Mouse (Mus musculus) heart, embryonic 12.5 days (tissue): ENCODE measurements around the gene Ccnl1. TPM values are rescaled to one million over a fixed set of nuclear protein-coding genes. Genes with fewer than 3 reads are reported as not detected.

ENCODE experiments used
- ATAC-seq: fragments of 200-750 bp; cut with Nextera tagmentation; 2 replicates; pipeline ENCODE4 v1.8.0; 2017; ENCODE audit warnings: moderate TSS enrichment, moderate library complexity; ENCODE audit not compliant: insufficient number of reproducible peaks, low FRiP score
- H3K27ac ChIP-seq: fragments of 300-500 bp; sonication (generic); 2 replicates; pipeline ENCODE4 v1.5.1; 2016; ENCODE audit warnings: mild to moderate bottlenecking, moderate library complexity; ENCODE audit not compliant: poor library complexity, severe bottlenecking
- H3K27me3 ChIP-seq: fragments of 300-500 bp; sonication (generic); replicated peaks from 2 replicates; pipeline ENCODE4 v1.6.1; 2016; ENCODE audit warnings: mild to moderate bottlenecking, moderate library complexity
- H3K36me3 ChIP-seq: fragments of 300-500 bp; sonication (generic); 2 replicates; pipeline ENCODE4 v1.6.1; 2016; ENCODE audit warnings: mild to moderate bottlenecking, moderate library complexity
- H3K4me1 ChIP-seq: fragments of 300-500 bp; sonication (generic); replicated peaks from 2 replicates; pipeline ENCODE4 v1.6.1; 2016; ENCODE audit warnings: mild to moderate bottlenecking
- H3K4me2 ChIP-seq: fragments of 300-500 bp; sonication (generic); 2 replicates; pipeline ENCODE4 v1.6.1; 2016; ENCODE audit warnings: mild to moderate bottlenecking, moderate library complexity
- H3K4me3 ChIP-seq: fragments of 300-500 bp; sonication (generic); 2 replicates; pipeline ENCODE4 v1.5.1; 2016; ENCODE audit warnings: mild to moderate bottlenecking
- H3K9ac ChIP-seq: fragments of 300-500 bp; sonication (generic); 2 replicates; pipeline ENCODE4 v1.6.1; 2016; ENCODE audit warnings: mild to moderate bottlenecking, moderate library complexity
- H3K9me3 ChIP-seq: fragments of 300-500 bp; sonication (generic); replicated peaks from 2 replicates; pipeline ENCODE4 v1.6.1; 2016; ENCODE audit warnings: mild to moderate bottlenecking, moderate library complexity
- WGBS: fragments of 180-500 bp; shearing (Covaris S2); methylation state at CpG from one replicate; pipeline ENCODE4 v1.1.7; 2016; 5-methylcytosine and 5-hydroxymethylcytosine counted together
- polyA plus RNA-seq: library from polyadenylated mRNA; unstranded; fragments of >200 nt; fragmentation: Nextera tagmentation; extraction: Ambion mirVana; gene quantifications from 2 replicates; pipeline ENCODE4 v1.2.1, GENCODE M21; 2016

Ccnl1 gene
- polyA plus RNA-seq, 1 experiment from 2014 or later, result 89.8 TPM

DNA sequence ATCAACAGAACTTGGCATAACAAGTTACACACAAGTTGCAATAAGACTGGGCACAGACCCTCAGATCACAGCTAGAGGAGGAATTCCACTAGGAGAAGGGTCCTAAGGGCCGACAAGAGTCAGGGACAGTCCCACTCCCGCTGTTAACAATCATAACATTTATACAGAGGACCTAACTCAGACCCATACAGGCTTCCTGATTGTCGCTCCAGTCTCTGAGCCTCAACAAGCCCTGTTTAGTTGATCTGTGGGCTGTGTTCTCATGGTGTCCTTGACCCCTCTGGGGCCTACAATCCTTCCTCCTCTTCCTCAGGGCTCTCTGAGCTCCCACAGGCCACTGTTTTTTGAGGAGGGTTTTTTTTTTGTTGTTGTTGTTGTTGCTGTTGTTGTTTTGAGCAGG, 18.2 kb upstream of the Ccnl1 start:
- ATAC-seq, result no peak
- Histone ChIP-seq H3K27me3 (no peaks in the 10 kb centered on the region), H3K9me3 (no peaks in the 10 kb centered on the region), H3K4me3 (no peak overlapping the region), H3K36me3 (no peaks in the 10 kb centered on the region), H3K4me2 (no peak overlapping the region), H3K4me1 (peaks cover 6% of the 10 kb centered on the region; the same call in 1 of the 2 replicates), H3K9ac (no peak overlapping the region), H3K27ac (peak overlapping the region; percentile 100)
- WGBS, result 37% methylated on average over 3 of the region's 3 CpGs

DNA sequence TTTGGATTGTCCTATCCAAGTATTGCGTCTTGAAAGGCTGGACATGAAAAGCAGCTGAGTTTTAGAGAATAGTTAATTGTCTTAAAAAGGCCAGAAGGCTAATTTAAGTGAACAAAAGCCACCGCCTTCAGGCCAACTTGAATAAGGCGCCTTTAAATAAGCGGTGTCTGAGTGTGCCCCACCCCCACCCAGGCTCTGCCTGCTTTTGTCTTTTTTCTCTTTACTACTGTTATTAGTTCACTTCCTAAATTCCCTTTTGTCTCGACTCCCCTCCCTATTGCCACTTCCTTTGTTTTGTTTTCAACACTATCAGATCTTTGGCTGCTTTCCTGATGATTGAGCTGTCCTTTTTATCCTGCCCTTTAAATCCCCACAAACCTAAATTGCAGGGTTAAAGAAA, 17.3 kb upstream of the Ccnl1 start:
- WGBS, result 6% methylated on average over 5 of the region's 5 CpGs
- H3K36me3 ChIP-seq, result no peaks in the 10 kb centered on the region
- H3K4me2 ChIP-seq, result peak overlapping the region; percentile 67
- H3K9me3 ChIP-seq, result no peaks in the 10 kb centered on the region
- ATAC-seq, result no peak
- no peaks in the 10 kb centered on the region for H3K27me3 ChIP-seq
- peak overlapping the region; percentile 100 for H3K27ac ChIP-seq
- peak overlapping the region; percentile 62 for H3K4me3 ChIP-seq
- H3K9ac ChIP-seq, result peak overlapping the region; percentile 61; the same call in 1 of the 2 replicates
- H3K4me1 ChIP-seq, result peaks cover 6% of the 10 kb centered on the region; the same call in 1 of the 2 replicates

- whole genome bisulfite sequencing, result under 1% methylated on average over 43 of the region's 43 CpGs
- Histone ChIP-seq H3K9ac (peak overlapping the region; percentile 83), H3K27me3 (no peaks in the 10 kb centered on the region), H3K27ac (peak overlapping the region; percentile 100), H3K4me1 (peaks cover 6% of the 10 kb centered on the region; the same call in 1 of the 2 replicates), H3K4me3 (peak overlapping the region; percentile 62), H3K36me3 (no peaks in the 10 kb centered on the region), H3K9me3 (no peaks in the 10 kb centered on the region), H3K4me2 (peak overlapping the region; percentile 67)
- peak; percentile 97 for ATAC-seq
Measured at GRCm38 (mm10) chr3:65974232-65975058, 16.4 kb upstream of the Ccnl1 start.

DNA sequence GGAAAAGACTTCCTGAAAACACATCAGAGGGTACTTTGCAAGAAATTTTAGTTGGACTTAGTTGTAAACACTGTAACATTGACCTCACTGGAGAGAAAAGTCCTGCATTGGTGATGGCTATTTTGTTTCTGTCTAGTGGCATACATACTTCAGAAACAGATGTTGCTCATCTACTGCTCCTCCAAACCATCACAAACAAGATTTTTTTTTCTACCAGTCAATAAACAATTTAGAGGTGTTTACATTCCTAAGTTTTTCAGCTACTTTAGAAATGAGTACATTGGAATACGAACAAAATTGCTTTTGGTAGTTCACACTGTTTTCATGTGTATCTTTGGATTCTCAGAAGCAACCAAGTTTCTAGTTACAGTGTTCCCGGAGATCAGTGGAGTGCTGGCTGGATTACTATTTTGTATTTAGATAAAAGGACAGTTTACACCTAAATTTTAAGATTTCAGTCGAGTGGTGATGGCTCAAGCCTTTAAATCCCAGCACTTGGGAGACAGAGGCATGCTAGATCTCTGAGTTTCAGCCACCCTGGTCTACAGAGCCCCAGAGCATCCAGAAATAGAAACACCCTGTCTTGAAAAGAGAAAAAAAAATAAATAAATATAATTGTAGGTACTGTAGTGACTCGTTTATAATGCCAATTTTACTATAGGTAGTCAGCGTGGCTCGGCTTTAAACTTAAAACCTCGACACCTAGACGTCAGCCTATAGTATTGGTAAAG, 15.6 kb upstream of the Ccnl1 start:
- 23% methylated on average over 8 of the region's 8 CpGs for WGBS
- Histone ChIP-seq H3K9me3 (0 out of 2 replicates have a peak, but pooled peaks cover 4% of the 10 kb centered on the region), H3K27me3 (no peaks in the 10 kb centered on the region), H3K4me2 (peak overlapping the region; percentile 67), H3K4me3 (peak overlapping the region; percentile 62), H3K4me1 (peaks cover 6% of the 10 kb centered on the region; the same call in 1 of the 2 replicates), H3K9ac (peak overlapping the region; percentile 83), H3K36me3 (no peaks in the 10 kb centered on the region), H3K27ac (peak overlapping the region; percentile 100)
- peak; percentile 4; the same call in 1 of the 2 replicates for ATAC-seq

- H3K4me3 ChIP-seq, result no peak overlapping the region
- H3K36me3 ChIP-seq, result no peaks in the 10 kb centered on the region
- no peaks in the 10 kb centered on the region for H3K4me1 ChIP-seq
- H3K27me3 ChIP-seq, result no peaks in the 10 kb centered on the region
- no peak overlapping the region for H3K27ac ChIP-seq
- no peak for ATAC-seq
- H3K4me2 ChIP-seq, result no peak overlapping the region
- 0 out of 2 replicates have a peak, but pooled peaks cover 4% of the 10 kb centered on the region for H3K9me3 ChIP-seq
- WGBS, result 87% methylated on average over 3 of the region's 3 CpGs
- H3K9ac ChIP-seq, result no peak overlapping the region
Measured at GRCm38 (mm10) chr3:65969196-65969595, 11.1 kb upstream of the Ccnl1 start.

DNA sequence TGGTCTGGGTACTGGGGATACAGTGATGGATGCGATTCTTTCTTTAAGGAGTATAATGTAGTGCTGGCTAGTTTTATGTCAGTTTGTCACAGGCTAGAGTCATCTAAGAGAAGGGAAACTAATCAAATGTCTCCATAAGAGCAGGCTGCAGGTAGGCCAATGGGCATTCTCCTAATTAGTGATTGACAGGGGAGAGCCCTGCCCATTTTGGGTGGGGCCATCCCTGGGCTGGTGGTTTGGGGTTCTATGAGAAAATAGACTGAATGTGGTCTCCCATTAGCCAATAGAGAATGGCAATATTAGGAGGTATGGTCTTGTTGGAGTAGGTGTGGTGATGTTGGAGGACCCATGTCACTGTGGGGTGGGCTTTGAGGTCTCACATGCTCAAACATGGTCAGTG, 8.3 kb upstream of the Ccnl1 start:
- Histone ChIP-seq H3K9me3 (0 out of 2 replicates have a peak, but pooled peaks cover 4% of the 10 kb centered on the region), H3K27me3 (no peaks in the 10 kb centered on the region), H3K4me2 (no peak overlapping the region), H3K4me1 (0 out of 2 replicates have a peak, but pooled peaks cover 5% of the 10 kb centered on the region), H3K27ac (no peak overlapping the region), H3K9ac (no peak overlapping the region), H3K36me3 (no peaks in the 10 kb centered on the region), H3K4me3 (no peak overlapping the region)
- no peak for ATAC-seq
- 84% methylated on average over 1 of the region's 1 CpGs for WGBS

DNA sequence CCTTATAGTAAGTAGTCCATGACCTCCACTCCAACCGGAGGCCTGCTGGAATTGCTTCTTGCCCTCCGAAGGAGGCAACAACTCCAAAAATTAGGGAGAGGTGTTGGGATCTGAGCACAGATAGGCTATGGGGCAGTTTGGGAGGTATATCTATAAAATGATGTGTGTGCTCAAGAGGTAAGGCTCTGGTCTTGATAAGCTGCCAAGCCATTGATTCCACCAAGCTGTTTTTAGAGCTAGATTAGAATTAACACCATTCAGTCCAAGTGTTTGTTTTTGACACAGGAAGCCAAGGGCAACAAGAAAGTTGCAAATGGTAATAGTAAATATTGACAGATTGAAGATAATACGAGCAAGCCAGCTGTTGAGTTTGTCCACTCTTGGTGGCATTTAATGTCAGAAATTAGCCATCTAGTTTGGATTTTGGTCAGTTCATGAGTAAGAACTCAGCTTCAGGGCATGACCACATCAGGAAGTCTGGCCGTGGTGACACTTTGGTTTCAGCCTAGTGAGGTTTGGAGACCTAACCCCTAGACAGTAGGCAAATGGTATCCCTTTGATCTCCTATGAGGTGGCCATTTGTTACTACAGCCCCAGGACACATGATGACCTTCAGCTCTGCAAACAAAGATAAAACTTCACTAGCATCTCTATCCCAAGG, 4.4 kb upstream of the Ccnl1 start:
- Histone ChIP-seq H3K4me1 (peaks cover 5% of the 10 kb centered on the region; the same call in 1 of the 2 replicates), H3K9ac (no peak overlapping the region), H3K27me3 (no peaks in the 10 kb centered on the region), H3K36me3 (no peaks in the 10 kb centered on the region), H3K27ac (no peak overlapping the region), H3K4me3 (no peak overlapping the region), H3K9me3 (no peaks in the 10 kb centered on the region), H3K4me2 (no peak overlapping the region)
- 59% methylated on average over 4 of the region's 4 CpGs for WGBS
- ATAC-seq, result no peak

DNA sequence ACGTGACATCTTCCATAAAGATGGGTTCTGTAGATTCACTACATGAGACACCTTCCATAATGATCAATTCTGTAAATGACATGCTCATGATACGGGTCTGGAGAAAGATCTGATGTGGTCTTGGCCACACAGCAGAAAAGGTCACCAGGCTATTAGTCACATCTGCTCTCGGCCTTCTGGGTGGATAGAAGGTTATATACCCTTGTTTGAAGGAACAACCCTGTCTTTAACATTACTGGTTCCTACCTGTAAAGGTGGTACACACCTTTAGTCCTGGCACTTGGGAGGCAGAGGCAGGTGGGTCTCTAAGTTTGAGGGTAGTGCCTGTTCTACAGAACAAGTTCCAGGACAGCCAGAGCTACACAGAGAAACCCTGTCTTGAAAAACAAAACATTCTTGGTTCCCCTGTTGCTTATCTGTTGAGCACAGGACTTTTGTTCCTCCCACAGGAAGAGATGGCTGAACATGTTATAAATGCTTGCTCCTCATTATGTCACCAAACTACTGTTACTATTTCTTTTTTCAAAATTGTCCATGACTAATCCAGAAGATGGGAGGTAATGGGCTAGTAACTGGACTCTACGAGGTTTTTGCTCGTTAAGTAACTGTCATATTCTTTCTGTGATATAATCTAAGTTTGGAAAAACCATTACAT, 2.4 kb upstream of the Ccnl1 start:
- Histone ChIP-seq H3K27ac (peak overlapping the region; percentile 8; the same call in 1 of the 2 replicates), H3K4me3 (no peak overlapping the region), H3K27me3 (no peaks in the 10 kb centered on the region), H3K9me3 (no peaks in the 10 kb centered on the region), H3K36me3 (peaks cover 10% of the 10 kb centered on the region), H3K9ac (no peak overlapping the region; the same call in 1 of the 2 replicates), H3K4me2 (no peak overlapping the region), H3K4me1 (peaks cover 17% of the 10 kb centered on the region)
- WGBS, result 88% methylated on average over 5 of the region's 5 CpGs
- no peak for ATAC-seq

GRCm38 (mm10) chr3:65959416-65960001, 1.5 kb upstream of the Ccnl1 start:
- H3K36me3 ChIP-seq, result peaks cover 13% of the 10 kb centered on the region
- WGBS, result 90% methylated on average over 3 of the region's 3 CpGs
- no peak for ATAC-seq
- H3K27me3 ChIP-seq, result no peaks in the 10 kb centered on the region
- no peak overlapping the region for H3K27ac ChIP-seq
- peaks cover 20% of the 10 kb centered on the region for H3K4me1 ChIP-seq
- H3K9me3 ChIP-seq, result no peaks in the 10 kb centered on the region
- H3K4me2 ChIP-seq, result peak overlapping the region; percentile 83
- no peak overlapping the region for H3K9ac ChIP-seq
- H3K4me3 ChIP-seq, result peak overlapping the region; percentile 92; the same call in 1 of the 2 replicates

GRCm38 (mm10) chr3:65958840-65959185, 764 bp upstream of the Ccnl1 start:
- Histone ChIP-seq H3K27me3 (no peaks in the 10 kb centered on the region), H3K9me3 (no peaks in the 10 kb centered on the region), H3K4me3 (peak overlapping the region; percentile 92), H3K27ac (peak overlapping the region; percentile 99), H3K4me2 (peak overlapping the region; percentile 83), H3K9ac (peak overlapping the region; percentile 98), H3K36me3 (peaks cover 17% of the 10 kb centered on the region), H3K4me1 (peaks cover 23% of the 10 kb centered on the region)
- ATAC-seq, result no peak
- 9% methylated on average over 9 of the region's 9 CpGs for WGBS
